Mouse (Mus musculus): ENCODE data around the gene Pnpla7.
"Not testable (repeated sequence)": the region's sequence is repeated elsewhere in the genome, so short reads cannot be mapped to it uniquely, and the experiment has no call there.

- not testable (repeated sequence) for TF ChIP-seq CTCF, EP300 (IDR thresholded peaks at IDR 0.05; ENCODE audit: low read depth)
Observed at GRCm38 (mm10) chr2:24974452-24974851, 1.4 kb upstream of the Pnpla7 start.

Data from heart, postnatal 0 days (tissue).